21 mouse cellular contexts compared by ENCODE assay signal in the genomic region with DNA sequence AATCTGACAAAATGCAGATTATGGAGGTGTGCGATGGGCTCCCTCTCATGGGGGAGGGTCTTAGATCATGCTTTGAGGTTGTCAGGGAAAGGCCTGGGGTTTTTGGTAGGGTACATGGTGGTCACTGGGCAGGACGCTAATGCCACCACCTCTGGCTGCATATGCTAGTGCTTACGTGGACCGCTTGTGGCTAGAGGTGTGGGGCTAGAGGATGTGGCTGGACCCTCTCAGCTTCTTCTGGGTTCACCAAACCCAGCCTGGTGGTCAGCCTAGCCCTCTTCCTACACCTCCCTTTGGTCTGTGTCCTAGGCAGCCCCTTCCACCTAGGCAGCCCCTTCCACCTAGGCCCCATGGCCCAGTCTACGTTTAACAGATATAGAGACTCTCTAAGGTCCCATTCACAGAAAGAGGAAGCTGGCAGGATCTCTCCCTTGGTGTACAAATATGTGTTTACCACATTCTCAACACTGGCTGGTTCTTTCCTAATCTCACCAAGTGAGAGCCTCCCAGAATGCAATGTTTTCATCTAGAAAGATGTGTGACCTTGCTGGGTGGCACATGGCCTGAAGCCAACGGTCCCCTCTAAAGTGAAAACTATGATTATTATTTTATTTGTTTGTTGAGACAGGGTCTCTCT. TPM values are rescaled to one million over a fixed set of nuclear protein-coding genes. Genes with fewer than 3 reads are reported as not detected.
A peak's percentile ranks its signal among the peaks of the same experiment; 100 is the strongest.
DNase-seq lines count a peak whose midpoint lies in the region; ATAC-seq and TF ChIP-seq lines count a peak whose summit lies in the region.
"Had no signal": no experiment of that assay in that cellular context is flagged by ENCODE, and none has a peak within 500 bp of the region (broad histone marks: within the 10 kb centered on the region; RNA-seq: fewer than 3 reads in every experiment).

No protein-coding gene starts in this region.

- no peak for DNase-seq in liver, adult 2 months (ENCODE audit: extremely low read depth, low read depth, low spot score)
- no peak for DNase-seq in liver
- DNase-seq in G1E (ENCODE audit: low spot score): peak; percentile 59
- DNase-seq in natural killer cell, adult 2 months (ENCODE audit: low spot score in 2 of 2): peak; percentile 77 to 90
- no peak for DNase-seq in right cerebral cortex, postnatal 25 days
- no peak for DNase-seq in layer of hippocampus, adult 11-12 months (ENCODE audit: low spot score)
- DNase-seq: cerebellum, adult 11 months; cerebellum, postnatal 36 days; heart, adult 18-20 months; kidney, adult 9 months had no signal

- peak; percentile 50; the same call in 1 of the 2 replicates for ATAC-seq in G1E (ENCODE audit: extremely low read depth, insufficient number of reproducible peaks, low FRiP score, poor library complexity, severe bottlenecking)
- peak; percentile 50 to 51; a peak in 3 of 4 replicates for ATAC-seq in hematopoietic stem cell, adult 5-6 weeks (replicated peaks in 1 of 2; ENCODE audit: insufficient read depth in 1 of 2, low FRiP score in 2 of 2, low TSS enrichment in 1 of 2, low read depth in 1 of 2, poor library complexity in 2 of 2, severe bottlenecking in 2 of 2)
- no peak for ATAC-seq in kidney, embryonic 15.5 days (replicated peaks; ENCODE audit: low FRiP score)
- ATAC-seq: CD4-positive, CD25-positive, alpha-beta regulatory T cell, adult 4 months; hindbrain, postnatal 0 days; Patski had no signal

- no peak for TF ChIP-seq CTCF in liver, adult 2 months (IDR thresholded peaks at IDR 0.05; ENCODE audit: low read depth, low read length)
- no peak for TF ChIP-seq CTCF in G1E (IDR thresholded peaks at IDR 0.05; ENCODE audit: low read depth, low read length)

- H3K4me1 ChIP-seq in liver, adult 2 months (ENCODE audit: control insufficient read depth, insufficient read depth, low read length): peaks cover 16% of the 10 kb centered on the region
- peaks cover 57% of the 10 kb centered on the region for H3K4me1 ChIP-seq in G1E (ENCODE audit: insufficient read depth, low read depth, low read length)
- H3K4me1 ChIP-seq in kidney, embryonic 15.5 days: peaks cover 28% of the 10 kb centered on the region

- no peak overlapping the region for H3K4me2 ChIP-seq in kidney, embryonic 15.5 days
- H3K4me2 ChIP-seq: embryonic facial prominence, embryonic 13.5 days; midbrain, embryonic 12.5 days; stomach, embryonic 15.5 days had no signal

- peaks cover 44% of the 10 kb centered on the region for H3K79me2 ChIP-seq in liver, adult 2 months (ENCODE audit: control insufficient read depth, insufficient read depth, low read length)

- H3K9ac ChIP-seq in liver, adult 2 months (ENCODE audit: low read depth, low read length): no peak overlapping the region
- H3K9ac ChIP-seq in kidney, embryonic 15.5 days: no peak overlapping the region
- H3K9ac ChIP-seq: embryonic facial prominence, embryonic 13.5 days; midbrain, embryonic 12.5 days; stomach, embryonic 15.5 days had no signal

- WGBS in liver, adult 2 months: 86% methylated on average over 6 of the region's 6 CpGs
- 84% methylated on average over 6 of the region's 6 CpGs for WGBS in kidney, embryonic 15.5 days

- H3K36me3 ChIP-seq in liver, adult 2 months (ENCODE audit: control insufficient read depth, insufficient read depth, low read length): no peaks in the 10 kb centered on the region
- H3K36me3 ChIP-seq in G1E (replicated peaks): peaks cover 34% of the 10 kb centered on the region
- H3K36me3 ChIP-seq in kidney, embryonic 15.5 days: no peaks in the 10 kb centered on the region
- H3K36me3 ChIP-seq: embryonic facial prominence, embryonic 13.5 days; midbrain, embryonic 12.5 days; stomach, embryonic 15.5 days had no signal

- no peak for TF ChIP-seq POLR2A in liver, adult 2 months (IDR thresholded peaks at IDR 0.05; ENCODE audit: extremely low read depth, insufficient read depth, low read length)

- H3K4me3 ChIP-seq in liver, adult 2 months (ENCODE audit: insufficient read depth, low read depth, low read length): no peak overlapping the region
- H3K4me3 ChIP-seq in G1E (ENCODE audit: low read depth, low read length): no peak overlapping the region
- no peak overlapping the region for H3K4me3 ChIP-seq in kidney, embryonic 15.5 days (replicated peaks)
- H3K4me3 ChIP-seq: embryonic facial prominence, embryonic 13.5 days; left cerebral cortex, adult 2 months; midbrain, embryonic 12.5 days; stomach, embryonic 15.5 days had no signal

- peaks cover 7% of the 10 kb centered on the region for H3K9me3 ChIP-seq in G1E (replicated peaks)
- H3K9me3 ChIP-seq in kidney, embryonic 15.5 days (replicated peaks): no peaks in the 10 kb centered on the region
- H3K9me3 ChIP-seq: embryonic facial prominence, embryonic 13.5 days; midbrain, embryonic 12.5 days; stomach, embryonic 15.5 days had no signal

- peak overlapping the region; percentile 32 for H3K27ac ChIP-seq in liver, adult 2 months (replicated peaks; ENCODE audit: insufficient read depth, low read depth, low read length)
- H3K27ac ChIP-seq in kidney, embryonic 15.5 days: no peak overlapping the region
- H3K27ac ChIP-seq: embryonic facial prominence, embryonic 13.5 days; hindbrain, postnatal 0 days; left cerebral cortex, adult 2 months; midbrain, embryonic 12.5 days; stomach, embryonic 15.5 days had no signal

- H3K27me3 ChIP-seq in liver, adult 2 months (ENCODE audit: control insufficient read depth, insufficient read depth, low read length): no peaks in the 10 kb centered on the region
- H3K27me3 ChIP-seq in G1E (ENCODE audit: insufficient read depth, low read length): no peaks in the 10 kb centered on the region; the same call in 1 of the 2 replicates
- H3K27me3 ChIP-seq in kidney, embryonic 15.5 days: no peaks in the 10 kb centered on the region
- H3K27me3 ChIP-seq: embryonic facial prominence, embryonic 13.5 days; Patski; stomach, embryonic 15.5 days had no signal

RNA-seq across cellular contexts. Expression of a gene that starts 29.7 kb away (rescaled TPM):
- total RNA-seq in liver, adult 2 months (2014; rRNA removed): 5.7 and 8.1 TPM in 2 replicates
- polyA plus RNA-seq in liver, adult 2 months (2012; rRNA removed): 15.7 and 16.6 TPM in 2 replicates
- 11.9 and 17.8 TPM in 2 replicates for total RNA-seq in G1E (2014; fragmentation: Nextera tagmentation)
- total RNA-seq in G1E (2017): 10.7 and 11.6 TPM in 2 replicates
- polyA plus RNA-seq in G1E (2012): 57.0 and 73.2 TPM in 2 replicates
- total RNA-seq in hematopoietic stem cell, adult 5-6 weeks (2017): 7.4 and 10.9 TPM in 2 replicates
- polyA plus RNA-seq in kidney, embryonic 15.5 days (2015; fragmentation: Nextera tagmentation; extraction: Ambion mirVana): 13.4 and 15.2 TPM in 2 replicates

RNA-seq across cellular contexts. Expression of a gene that starts 39.9 kb away (rescaled TPM):
- total RNA-seq in liver, adult 2 months (2014; rRNA removed): 0.20 TPM in 1 of 2 replicates, not detected in the other
- 0.26 and 0.37 TPM in 2 replicates for polyA plus RNA-seq in liver, adult 2 months (2012; rRNA removed)
- total RNA-seq in G1E (2014; fragmentation: Nextera tagmentation) (not detected in 2 replicates), G1E (2017) (not detected in 2 replicates)
- not detected in 2 replicates for polyA plus RNA-seq in G1E (2012)
- not detected in 2 replicates for total RNA-seq in hematopoietic stem cell, adult 5-6 weeks (2017)
- polyA plus RNA-seq in kidney, embryonic 15.5 days (2015; fragmentation: Nextera tagmentation; extraction: Ambion mirVana): 0.14 TPM in 1 of 2 replicates, not detected in the other
- total RNA-seq: adrenal gland, postnatal 4 days; heart, adult 18-20 months; left cerebral cortex, adult 2 months had no signal
- polyA plus RNA-seq: CD4-positive, CD25-positive, alpha-beta regulatory T cell, adult 4 months; embryonic facial prominence, embryonic 13.5 days; limb, embryonic 11.5 days; midbrain, embryonic 12.5 days; Patski had no signal

Comparison
In these comparisons a context has a peak if more than half of its experiments do, and no peak if none do; other contexts are left out.
1. DNase-seq: peak in G1E (single experiment) and natural killer cell, adult 2 months (2 of 2); none in liver, adult 2 months (single experiment), liver (single experiment), right cerebral cortex, postnatal 25 days (single experiment) and layer of hippocampus, adult 11-12 months (single experiment).